Mouse (Mus musculus): ENCODE measurements at regions not wholly inside any gene's neighbourhood (a gene's known extent, or its start where the extent isn't known, plus 50 kb on each side); places are given as distances from the start of the nearest gene placed in this dataset.

- DNase-seq (ENCODE audit: low spot score in 2 of 2): no peak
- Histone ChIP-seq H3K27ac (no peak overlapping the region), H3K4me3 (no peak overlapping the region)
- no peak for TF ChIP-seq CTCF (conservative IDR thresholded peaks at IDR 0.05)
Observed at GRCm38 (mm10) chr8:118004391-118004851, 202.7 kb upstream of the Mphosph6 start.

GRCm38 (mm10) chr8:118001138-118001537 lies 199.4 kb upstream of the Mphosph6 start:
- TF ChIP-seq CTCF (conservative IDR thresholded peaks at IDR 0.05): no peak
- no peak overlapping the region for H3K4me3 ChIP-seq
- no peak for DNase-seq (ENCODE audit: low spot score in 2 of 2)
- H3K27ac ChIP-seq: no peak overlapping the region

DNA sequence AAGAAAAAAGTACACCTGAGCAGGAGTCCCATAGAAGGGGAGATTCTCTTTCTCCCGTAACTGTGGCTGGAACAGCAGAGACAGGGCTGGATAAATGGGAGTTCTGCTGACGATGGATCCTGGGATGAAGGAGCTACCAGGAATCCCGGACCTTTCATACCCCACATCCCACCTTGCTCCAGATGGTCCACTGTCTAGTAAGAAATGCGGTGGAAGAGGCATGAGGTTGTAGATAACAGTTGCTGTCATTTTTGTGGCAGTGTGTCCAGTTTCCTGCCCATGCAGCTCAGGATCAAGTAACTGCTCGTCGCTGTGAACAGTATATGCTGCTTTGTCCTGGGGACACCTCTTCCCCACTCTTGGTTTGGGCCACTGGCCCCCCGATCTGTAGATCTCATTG lies 190.1 kb upstream of the Mphosph6 start:
- Histone ChIP-seq H3K27ac (no peak overlapping the region), H3K4me3 (no peak overlapping the region)
- TF ChIP-seq CTCF (conservative IDR thresholded peaks at IDR 0.05): no peak
- DNase-seq (ENCODE audit: low spot score in 2 of 2): no peak

GRCm38 (mm10) chr8:117988781-117989180 lies 187.0 kb upstream of the Mphosph6 start:
- DNase-seq (ENCODE audit: low spot score in 2 of 2): peak; percentile 4 to 17
- TF ChIP-seq CTCF (conservative IDR thresholded peaks at IDR 0.05): no peak

DNA sequence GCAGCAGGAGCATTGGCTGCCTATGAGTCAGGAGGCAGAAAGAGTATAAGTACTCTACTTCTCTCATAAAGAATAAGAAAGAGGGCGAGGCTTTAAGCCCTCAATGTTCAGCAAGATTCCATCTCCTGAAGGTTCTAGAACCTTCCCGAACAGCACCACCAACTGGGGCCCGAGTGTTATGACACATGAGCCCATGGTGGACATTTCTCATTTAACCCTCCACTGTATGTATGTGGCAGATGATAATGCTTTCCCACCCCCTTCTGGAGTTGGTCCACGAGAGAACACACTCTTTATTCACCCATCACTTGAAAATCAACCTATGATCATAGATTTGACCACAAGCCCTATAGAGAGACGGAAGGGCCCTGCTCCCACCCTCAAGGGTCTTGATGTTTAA lies 166.6 kb upstream of the Mphosph6 start:
- no peak for DNase-seq (ENCODE audit: low spot score in 2 of 2)
- no peak for TF ChIP-seq CTCF (conservative IDR thresholded peaks at IDR 0.05)
- Histone ChIP-seq H3K27ac (no peak overlapping the region), H3K4me3 (no peak overlapping the region)

More at GRCm38 (mm10) chr8:117988781-117989180, 187.0 kb upstream of the Mphosph6 start:
- Histone ChIP-seq H3K27ac (no peak overlapping the region), H3K4me3 (no peak overlapping the region)

- Histone ChIP-seq H3K27ac (no peak overlapping the region), H3K4me3 (no peak overlapping the region)
- no peak for DNase-seq (ENCODE audit: low spot score in 2 of 2)
- no peak for TF ChIP-seq CTCF (conservative IDR thresholded peaks at IDR 0.05)
Observed at GRCm38 (mm10) chr8:117966556-117966955, 164.8 kb upstream of the Mphosph6 start.

GRCm38 (mm10) chr8:117963426-117963825 lies 161.7 kb upstream of the Mphosph6 start:
- H3K4me3 ChIP-seq: no peak overlapping the region
- no peak for DNase-seq (ENCODE audit: low spot score in 2 of 2)
- TF ChIP-seq CTCF (conservative IDR thresholded peaks at IDR 0.05): no peak
- H3K27ac ChIP-seq: no peak overlapping the region

GRCm38 (mm10) chr8:117962666-117963065 lies 160.9 kb upstream of the Mphosph6 start:
- H3K4me3 ChIP-seq: no peak overlapping the region
- H3K27ac ChIP-seq: no peak overlapping the region
- no peak for DNase-seq (ENCODE audit: low spot score in 2 of 2)
- no peak for TF ChIP-seq CTCF (conservative IDR thresholded peaks at IDR 0.05)

GRCm38 (mm10) chr8:117959501-117959900 lies 157.8 kb upstream of the Mphosph6 start:
- H3K27ac ChIP-seq: no peak overlapping the region
- DNase-seq (ENCODE audit: low spot score in 2 of 2): no peak
- no peak overlapping the region; the same call in 1 of the 2 replicates for H3K4me3 ChIP-seq
- TF ChIP-seq CTCF (conservative IDR thresholded peaks at IDR 0.05): no peak

DNA sequence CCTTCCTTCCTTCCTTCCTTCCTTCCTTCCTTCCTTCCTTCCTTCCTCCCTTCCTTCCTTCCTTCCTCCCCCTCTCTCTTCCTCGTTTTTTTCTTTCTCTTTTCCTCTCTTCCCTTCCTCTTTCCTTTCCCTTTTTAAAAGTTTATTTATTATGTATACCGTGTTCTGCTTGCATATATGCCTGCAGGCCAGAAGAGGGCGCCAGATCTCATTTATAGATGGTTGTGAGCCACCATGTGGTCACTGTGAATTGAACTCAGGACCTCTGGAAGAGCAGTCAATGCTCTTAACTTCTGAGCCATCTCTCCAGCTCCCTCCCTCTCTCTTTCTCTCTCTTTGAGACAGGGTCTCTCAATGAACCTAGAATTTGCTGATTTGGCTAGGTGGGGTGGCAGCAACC lies 157.2 kb upstream of the Mphosph6 start:
- Histone ChIP-seq H3K4me3 (no peak overlapping the region), H3K27ac (no peak overlapping the region)
- TF ChIP-seq CTCF (conservative IDR thresholded peaks at IDR 0.05): peak; percentile 57
- no peak for DNase-seq (ENCODE audit: low spot score in 2 of 2)

GRCm38 (mm10) chr8:117951656-117952055 lies 149.9 kb upstream of the Mphosph6 start:
- Histone ChIP-seq H3K4me3 (no peak overlapping the region), H3K27ac (no peak overlapping the region)
- TF ChIP-seq CTCF (conservative IDR thresholded peaks at IDR 0.05): no peak
- DNase-seq (ENCODE audit: low spot score in 2 of 2): no peak

DNA sequence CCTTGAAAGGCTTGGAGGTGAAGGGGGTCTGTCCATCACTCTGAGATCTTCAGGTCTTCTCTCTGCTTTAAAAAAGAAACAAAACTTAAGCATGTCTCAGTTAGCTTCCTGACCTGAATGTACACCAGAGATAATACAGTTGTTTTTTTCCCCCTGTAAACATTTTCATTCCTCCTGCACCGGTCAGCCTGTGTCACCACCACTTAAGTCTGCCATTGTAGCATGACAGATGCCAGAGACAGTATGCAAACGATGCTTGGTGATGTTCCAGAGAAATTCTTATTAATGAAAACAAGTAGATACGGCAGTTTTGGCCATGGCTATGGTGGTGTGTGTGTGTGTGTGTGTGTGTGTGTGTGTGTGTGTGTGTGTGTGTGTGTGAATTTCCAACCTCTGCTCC lies 144.8 kb upstream of the Mphosph6 start:
- no peak for TF ChIP-seq CTCF (conservative IDR thresholded peaks at IDR 0.05)
- no peak for DNase-seq (ENCODE audit: low spot score in 2 of 2)
- no peak overlapping the region for H3K27ac ChIP-seq
- no peak overlapping the region for H3K4me3 ChIP-seq

DNA sequence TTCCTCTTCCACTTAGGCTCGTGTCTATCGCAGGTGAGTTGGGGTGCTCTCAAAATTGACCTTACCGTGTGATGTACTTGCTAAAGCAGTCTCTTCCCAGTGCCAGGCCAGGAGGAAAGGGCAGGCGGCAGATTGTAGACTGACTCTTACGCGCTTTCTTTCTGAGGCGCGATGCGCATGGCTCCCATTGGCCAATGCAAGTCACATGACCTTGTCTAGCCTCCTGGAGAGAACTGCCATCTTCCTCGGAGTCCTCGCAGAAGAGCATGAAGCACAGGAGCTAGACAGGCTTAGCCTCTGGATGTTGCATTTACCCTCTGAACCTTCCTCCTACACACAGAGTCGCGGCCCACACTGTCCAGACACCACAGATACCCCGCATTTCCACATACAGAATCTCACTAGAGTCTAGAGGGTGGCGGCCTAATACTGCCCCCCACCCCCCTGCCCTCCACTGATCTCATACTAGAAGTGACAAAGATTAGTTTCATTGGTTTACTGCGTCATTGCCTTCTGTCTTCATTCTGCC lies 132.9 kb upstream of the Mphosph6 start:
- no peak overlapping the region for H3K27ac ChIP-seq

GRCm38 (mm10) chr8:117930687-117931086 lies 128.9 kb upstream of the Mphosph6 start:
- TF ChIP-seq CTCF (conservative IDR thresholded peaks at IDR 0.05): peak; percentile 78
- Histone ChIP-seq H3K4me3 (no peak overlapping the region), H3K27ac (no peak overlapping the region)
- DNase-seq (ENCODE audit: low spot score in 2 of 2): peak; percentile 8 to 27

More for the DNA sequence above, 132.9 kb upstream of the Mphosph6 start:
- DNase-seq (ENCODE audit: low spot score in 2 of 2): no peak
- no peak overlapping the region for H3K4me3 ChIP-seq
- no peak for TF ChIP-seq CTCF (conservative IDR thresholded peaks at IDR 0.05)
